Mouse (Mus musculus) thymus, postnatal 25 days (tissue): ENCODE measurements around the gene Prelp.

Source experiments
- DNase-seq: peaks from one replicate; pipeline ENCODE4 v3.0.0; 2022

The Prelp gene

GRCm38 (mm10) chr1:133891489-133891888, 29.7 kb downstream of the Prelp start:
- DNase-seq, result no peak

DNA sequence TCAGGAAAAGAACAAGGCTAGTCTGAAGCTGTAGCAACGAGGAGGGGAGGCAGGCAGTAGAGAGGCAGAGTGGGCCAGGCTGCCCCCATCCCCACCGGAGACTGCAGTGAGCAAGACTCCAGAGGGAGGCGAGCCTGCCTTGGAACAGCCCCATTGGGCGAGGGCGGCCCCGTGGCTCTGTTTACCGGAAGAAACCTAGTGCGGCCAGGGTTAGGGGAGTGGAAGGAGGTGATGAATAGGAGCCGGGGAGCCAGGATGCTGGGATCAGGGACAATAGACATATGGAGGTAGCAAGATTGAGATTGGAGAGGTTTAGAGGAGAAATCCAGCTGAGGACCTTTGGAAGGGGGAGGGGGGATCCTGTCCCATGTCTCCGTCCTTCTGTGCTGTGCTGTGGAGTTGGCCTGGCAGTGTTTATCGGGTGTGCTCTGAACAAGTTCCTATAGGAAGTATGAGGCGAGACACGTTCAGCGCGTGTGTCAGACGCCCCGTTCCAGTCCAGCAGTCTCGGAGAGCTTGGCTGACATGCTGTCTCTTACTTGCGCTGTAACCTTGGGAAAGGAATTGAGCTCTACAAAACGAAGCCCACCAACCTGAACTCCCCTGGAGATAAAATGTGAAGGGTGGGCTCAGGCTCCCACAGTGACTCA, 31.1 kb downstream of the Prelp start:
- DNase-seq, result no peak

GRCm38 (mm10) chr1:133887538-133888250, 33.5 kb downstream of the Prelp start:
- no peak for DNase-seq

- no peak for DNase-seq
These were observed 34.2 kb downstream of the Prelp start for GRCm38 (mm10) chr1:133887044-133887443.

DNA sequence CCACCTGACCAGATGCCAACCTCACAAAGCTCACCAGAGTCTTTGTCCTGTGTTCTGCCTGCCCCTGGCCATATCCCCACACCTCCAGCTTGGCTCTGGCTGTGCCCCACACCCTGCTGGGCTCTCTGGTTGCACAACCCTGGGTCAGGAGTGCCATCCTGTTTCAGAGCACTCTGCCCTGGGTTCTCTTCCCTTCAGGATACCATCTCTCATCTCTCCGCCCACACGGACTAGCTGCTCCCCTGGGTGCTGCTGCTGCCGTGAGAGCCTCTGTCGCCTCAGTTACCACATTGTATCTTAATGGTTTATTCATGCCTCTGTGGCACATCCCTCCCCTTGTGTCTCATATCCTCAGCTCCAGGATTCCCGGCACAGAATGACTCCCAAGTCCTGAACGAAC, 34.8 kb downstream of the Prelp start:
- no peak for DNase-seq

DNA sequence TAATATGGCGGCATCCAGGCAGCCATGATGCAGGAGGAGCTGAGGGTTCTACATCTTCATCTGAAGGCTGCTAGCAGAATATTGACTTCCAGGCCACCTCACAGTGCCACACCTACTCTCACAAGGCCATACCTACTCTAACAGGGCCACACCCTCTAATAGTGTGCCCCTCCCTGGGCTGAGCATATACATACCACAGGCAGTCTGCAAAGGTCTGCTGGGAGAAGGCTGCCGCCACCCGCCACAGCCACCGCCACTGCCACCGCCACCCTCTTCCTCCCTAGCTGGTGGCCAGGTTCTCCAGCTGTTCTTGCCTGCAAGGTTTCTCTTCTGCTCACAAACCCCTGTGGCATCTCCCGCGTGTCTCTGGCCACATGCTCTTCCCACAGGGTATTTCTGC, 35.4 kb downstream of the Prelp start:
- no peak for DNase-seq

DNA sequence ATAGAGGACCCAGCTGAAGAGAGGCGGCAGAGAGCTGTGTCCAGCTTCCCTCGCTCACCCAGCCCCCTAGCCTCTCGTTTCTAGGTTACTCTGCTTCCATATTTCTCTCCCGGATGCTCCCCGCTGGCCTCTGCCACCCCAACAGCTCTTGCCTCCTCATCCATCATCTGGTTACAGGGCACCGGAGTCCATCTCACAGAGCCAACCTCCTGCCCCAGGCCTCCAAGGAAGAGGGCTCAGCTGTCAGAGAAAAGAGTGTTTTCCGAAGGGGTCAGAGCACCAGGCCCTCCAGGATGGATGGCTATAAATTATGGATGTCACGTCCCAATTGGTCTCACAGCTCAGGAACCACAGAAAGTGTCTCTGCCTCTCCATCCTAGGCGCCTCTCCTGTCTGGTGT, 36.5 kb downstream of the Prelp start:
- DNase-seq, result no peak

DNA sequence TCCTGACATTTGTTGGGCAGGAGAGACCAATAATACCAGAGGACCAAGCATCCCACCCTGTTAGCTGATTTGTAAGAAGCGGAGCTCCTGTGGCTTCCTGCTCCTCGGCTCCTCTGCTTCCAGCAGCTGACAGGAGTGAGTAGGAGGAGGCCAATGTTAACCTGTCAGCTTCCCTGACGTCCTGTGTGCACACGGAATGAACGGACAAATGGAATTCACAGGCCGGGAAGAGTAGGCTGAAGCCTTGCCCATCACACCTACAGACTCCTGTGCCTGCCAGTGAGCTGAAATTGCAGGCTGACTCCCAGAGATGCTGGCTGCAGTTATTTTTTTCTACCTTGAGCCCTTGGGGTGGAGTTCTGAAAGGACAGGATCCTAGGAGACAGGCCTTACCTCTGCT, 37.1 kb downstream of the Prelp start:
- no peak for DNase-seq

DNA sequence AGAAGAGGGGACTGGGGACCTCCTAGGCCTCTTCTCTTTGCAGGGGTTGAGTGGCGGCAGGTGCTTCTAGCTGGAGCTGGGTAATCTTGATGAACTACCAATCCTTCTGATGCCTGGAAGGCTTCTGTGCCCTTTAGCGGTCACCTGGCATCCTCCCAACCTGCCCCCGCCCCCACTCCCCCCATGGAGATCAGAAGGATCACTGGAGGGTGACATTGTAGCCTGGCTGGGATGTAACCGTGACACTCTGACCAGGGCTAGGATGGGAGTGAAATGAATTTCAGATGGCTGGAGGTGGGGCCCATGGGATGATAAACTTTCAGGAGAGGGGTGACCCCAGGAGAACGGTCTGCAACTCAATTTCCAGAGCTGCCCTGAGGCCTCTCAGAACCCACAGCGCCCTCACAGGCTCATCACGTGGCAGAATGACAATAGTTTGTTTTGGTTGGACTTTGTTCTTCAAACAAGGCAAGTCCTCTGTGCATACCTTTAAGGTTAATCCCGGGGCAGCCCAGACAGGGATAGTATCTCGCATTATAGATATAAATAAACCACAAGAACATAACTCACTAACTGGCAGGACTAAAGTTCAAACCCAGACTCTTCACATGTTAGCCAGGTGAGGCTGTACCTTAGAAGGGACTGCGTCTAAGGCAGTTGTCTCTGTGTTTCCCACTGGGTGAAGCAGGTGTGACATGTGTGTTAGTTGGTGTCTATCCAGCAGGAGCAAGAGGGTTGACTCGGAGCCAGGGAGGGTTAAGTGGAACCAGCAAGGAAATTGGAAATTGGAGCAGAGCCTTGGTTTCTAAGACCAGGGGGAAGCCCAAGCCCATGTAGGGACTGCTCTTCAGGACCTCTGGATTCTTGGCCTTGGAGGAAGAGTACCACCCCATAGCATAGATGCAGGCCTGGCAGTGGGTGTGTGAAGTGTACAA, 38.7 kb downstream of the Prelp start:
- DNase-seq, result no peak

DNA sequence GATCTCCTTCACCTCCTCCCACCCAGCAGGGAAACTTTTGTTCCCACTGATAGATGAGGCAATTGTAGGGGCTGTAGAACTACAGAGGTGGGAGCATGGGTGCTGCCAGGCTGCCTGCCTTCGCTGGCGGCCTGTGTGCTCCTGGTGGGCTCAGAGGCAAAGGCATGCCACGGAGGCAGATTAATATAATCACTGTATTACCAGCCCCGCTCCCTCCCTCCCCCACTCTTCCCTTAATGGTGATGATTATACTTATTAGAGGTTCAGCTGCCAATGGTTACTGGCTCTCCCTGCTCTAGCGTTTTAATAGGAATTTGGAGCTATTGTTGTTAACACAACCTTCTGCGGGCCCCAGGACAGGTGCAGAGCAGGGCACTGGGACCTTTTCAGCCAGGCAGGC, 39.4 kb downstream of the Prelp start:
- no peak for DNase-seq

GRCm38 (mm10) chr1:133878825-133879423, 42.3 kb downstream of the Prelp start:
- peak; percentile 33 for DNase-seq

DNA sequence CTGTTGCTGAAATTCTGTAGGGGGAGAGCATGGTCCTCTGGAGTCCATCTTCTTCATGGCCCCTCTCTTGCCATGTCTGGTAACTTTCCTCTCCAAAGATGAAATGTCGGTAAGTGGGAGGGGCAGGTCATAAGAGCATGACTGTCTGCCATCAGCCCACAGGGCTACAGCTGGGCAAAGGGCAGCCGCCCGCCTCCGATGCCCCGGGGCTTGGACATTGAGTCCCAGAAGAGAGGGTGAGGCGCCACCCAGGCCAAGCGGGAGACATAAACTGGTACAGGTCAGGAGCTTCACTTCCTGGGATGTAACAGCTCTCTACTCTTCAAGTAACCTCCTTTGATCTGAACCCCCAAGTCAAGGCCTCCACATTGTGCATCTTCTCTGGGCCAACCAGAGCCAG, 44.3 kb downstream of the Prelp start:
- no peak for DNase-seq

DNA sequence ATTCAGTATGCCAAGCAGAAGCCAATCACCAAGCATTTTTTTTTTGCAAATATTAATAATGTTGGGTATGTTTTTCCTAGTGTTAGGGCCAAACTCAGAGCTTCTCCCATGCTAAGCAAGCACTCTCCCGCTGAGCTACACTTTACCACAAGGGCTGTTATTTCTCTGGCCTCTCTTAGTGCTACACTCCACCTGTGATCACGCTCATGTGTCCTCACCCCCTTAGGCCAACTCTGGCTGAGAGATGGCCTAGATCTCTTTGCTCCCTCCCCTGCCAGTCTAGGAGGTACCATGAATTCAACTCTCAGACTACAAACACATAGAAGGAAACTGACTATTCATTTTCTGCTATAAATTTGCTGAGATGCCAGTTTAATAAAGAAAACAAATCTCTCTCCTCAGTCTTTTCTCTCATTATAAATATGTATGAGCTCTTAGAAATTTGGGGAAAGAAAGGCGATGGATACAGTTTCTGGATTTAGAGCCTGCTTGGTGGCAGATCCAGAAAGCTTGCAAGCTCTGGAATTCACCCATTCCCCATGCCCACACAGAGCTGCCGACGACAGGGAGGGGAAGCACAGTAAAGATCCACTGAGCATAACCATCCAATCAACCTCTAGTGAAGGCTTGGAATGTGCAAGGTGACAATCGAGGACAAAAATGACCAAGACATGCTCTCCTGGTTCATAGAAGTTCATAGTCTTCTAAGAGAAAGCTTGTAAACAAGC, 48.0 kb downstream of the Prelp start:
- no peak for DNase-seq

DNA sequence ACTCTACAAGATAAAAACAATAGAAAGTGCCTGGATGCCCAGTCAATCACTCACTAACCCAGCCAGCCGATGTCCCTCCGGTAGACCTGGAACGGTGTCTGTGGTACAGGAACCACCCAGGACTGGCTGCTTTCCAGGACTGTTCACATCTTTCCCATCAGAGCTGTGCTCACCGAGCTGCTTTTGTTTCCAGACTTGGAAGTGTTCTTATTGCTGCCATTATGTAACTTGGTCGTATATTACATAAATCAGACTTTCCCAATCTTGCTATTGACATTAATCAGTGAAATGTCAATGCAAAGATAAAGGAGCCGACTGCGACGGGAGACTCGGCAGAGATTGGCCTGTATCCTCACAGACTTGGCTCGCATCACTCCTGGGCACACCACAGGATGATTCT, 50.0 kb downstream of the Prelp start:
- DNase-seq, result no peak

GRCm38 (mm10) chr1:133869221-133869620, 52.0 kb downstream of the Prelp start:
- DNase-seq, result no peak

- no peak for DNase-seq
These were observed 57.8 kb downstream of the Prelp start for GRCm38 (mm10) chr1:133863257-133863997.

GRCm38 (mm10) chr1:133861028-133861427, 60.2 kb downstream of the Prelp start:
- DNase-seq, result no peak
